Mouse (Mus musculus): ENCODE results near the gene Tbc1d8.

Tbc1d8 gene

GRCm38 (mm10) chr1:39368267-39368841 is 110.2 kb downstream of the Tbc1d8 start:
- no peak for DNase-seq (ENCODE audit: extremely low read depth, insufficient read length, low spot score)

GRCm38 (mm10) chr1:39367601-39368266 is 110.8 kb downstream of the Tbc1d8 start, which contains the start of gene Rpl31:
Gene Rpl31 (plus strand): TSS chr1:39367842.
- peak; percentile 100 for DNase-seq (ENCODE audit: extremely low read depth, insufficient read length, low spot score)

DNA sequence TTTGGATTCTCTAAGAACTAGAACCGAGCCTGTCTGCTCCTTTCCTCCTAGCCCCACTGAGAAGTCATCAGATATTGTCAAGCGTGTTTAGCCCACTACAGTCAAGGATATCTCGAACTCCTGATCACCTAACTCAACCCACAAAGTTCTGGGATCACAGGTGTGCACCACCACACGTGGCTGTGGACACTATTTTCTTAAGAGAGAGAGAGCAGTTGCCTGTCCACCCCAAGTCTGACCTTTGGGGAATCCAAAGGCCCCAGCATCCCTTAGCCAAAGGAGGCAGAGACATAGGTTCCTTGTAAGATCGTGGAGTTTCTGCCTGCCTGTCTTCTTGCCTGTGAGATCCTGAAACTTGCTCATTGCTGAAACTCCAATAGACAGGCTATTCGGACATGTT is 111.5 kb downstream of the Tbc1d8 start:
- no peak for DNase-seq (ENCODE audit: extremely low read depth, insufficient read length, low spot score)

DNA sequence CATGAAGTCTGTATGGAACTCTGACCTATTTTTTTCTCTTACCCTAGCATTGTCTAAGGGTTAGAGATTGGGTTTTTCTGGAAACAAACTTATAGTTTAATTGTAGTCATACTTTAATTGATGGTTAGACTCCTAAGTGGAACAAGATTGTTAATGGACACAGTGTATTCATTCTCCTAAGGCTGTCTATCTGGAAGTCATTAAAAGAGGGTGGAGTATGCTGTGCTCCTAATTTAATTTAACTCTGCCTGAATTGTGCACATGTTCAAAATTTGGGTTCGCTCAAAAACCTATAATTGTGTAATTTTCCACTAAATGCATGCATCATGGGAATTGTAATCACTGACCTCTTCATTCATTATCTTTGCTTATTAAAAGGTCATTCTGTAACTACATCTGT is 113.0 kb downstream of the Tbc1d8 start:
- DNase-seq (ENCODE audit: extremely low read depth, insufficient read length, low spot score): no peak

- no peak for DNase-seq (ENCODE audit: extremely low read depth, insufficient read length, low spot score)
These were observed 116.1 kb downstream of the Tbc1d8 start for GRCm38 (mm10) chr1:39362515-39362893.

DNA sequence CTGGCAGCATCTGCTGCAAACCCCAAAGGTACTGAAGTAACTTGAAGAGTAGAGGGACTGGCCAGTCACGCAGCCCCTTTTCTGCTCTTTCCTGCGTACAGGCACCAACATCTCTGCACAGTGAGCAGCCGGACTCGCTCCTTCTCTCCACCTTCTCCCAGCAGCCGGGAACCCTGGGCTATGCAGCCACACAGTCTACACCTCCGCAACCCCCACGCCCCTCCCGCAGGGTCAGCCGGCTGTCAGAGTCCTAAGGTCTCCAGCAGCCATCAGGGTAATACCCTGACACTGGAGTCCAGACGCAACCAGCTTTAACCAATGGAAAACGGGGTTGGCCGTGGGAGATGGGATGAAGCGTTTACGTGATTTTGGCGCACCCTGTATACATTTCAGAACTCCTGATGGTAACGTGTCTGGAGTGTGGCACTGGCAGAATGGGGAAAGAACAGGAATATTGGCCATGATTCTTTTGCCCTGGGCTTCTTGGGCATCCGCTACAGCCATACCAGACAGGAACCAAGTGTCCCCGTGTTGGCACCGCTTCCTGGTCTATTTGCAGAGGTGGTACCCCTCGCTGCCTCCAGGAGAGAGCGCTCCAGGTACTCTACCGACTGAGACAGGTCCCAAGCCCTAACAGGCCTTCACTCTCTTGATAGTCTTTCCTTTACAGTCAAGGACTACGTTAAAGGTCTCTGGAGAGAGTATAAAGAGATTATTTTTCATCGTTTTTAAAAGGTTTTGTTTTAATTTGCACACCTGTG is 116.6 kb downstream of the Tbc1d8 start:
- no peak for DNase-seq (ENCODE audit: extremely low read depth, insufficient read length, low spot score)

DNA sequence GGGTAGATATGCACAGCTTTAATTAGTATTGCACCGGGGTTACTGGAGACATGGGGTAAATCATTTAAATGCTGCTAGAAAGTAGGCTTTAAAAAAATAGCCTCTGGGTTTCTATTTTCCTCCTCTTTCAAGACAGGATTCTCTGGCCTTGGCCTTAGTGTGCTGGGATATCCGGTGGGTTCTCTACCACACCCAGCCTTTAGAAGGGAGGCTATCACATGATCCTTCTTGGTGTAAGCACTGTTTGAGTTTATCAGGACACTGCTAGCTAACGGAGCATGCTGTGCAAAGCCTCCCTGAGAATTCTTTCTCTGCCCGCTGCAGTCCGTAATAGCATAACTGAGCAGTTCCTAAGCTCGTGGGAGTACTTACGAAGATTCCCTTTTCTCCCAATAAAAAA is 129.1 kb downstream of the Tbc1d8 start:
- DNase-seq (ENCODE audit: extremely low read depth, insufficient read length, low spot score): no peak

GRCm38 (mm10) chr1:39349001-39349400 is 129.6 kb downstream of the Tbc1d8 start:
- DNase-seq (ENCODE audit: extremely low read depth, insufficient read length, low spot score): no peak

- DNase-seq (ENCODE audit: extremely low read depth, insufficient read length, low spot score): no peak
These were observed 133.5 kb downstream of the Tbc1d8 start for GRCm38 (mm10) chr1:39344981-39345600.

DNA sequence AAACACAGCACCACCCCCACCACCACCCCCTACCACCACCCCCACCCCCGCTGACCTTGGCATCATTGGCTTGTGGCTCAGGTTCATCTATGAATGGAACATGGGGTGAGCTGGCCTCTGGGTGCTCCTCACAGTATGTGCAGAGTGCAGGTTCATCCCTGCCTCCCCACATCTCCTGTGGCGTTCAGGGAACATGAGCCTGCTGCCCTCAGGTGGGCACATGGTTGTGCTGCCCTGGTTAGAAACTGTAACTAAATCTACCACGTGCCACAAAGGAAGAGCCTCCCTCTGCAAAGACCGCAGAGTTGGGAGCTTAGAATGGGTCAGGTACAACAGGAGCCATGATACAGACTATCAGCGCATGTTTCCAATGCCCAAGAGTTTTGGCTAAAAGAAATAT is 135.3 kb downstream of the Tbc1d8 start:
- DNase-seq (ENCODE audit: extremely low read depth, insufficient read length, low spot score): no peak

- DNase-seq (ENCODE audit: extremely low read depth, insufficient read length, low spot score): no peak
These were observed 136.7 kb downstream of the Tbc1d8 start for GRCm38 (mm10) chr1:39341807-39342206.

GRCm38 (mm10) chr1:39340647-39341046 is 137.9 kb downstream of the Tbc1d8 start:
- no peak for DNase-seq (ENCODE audit: extremely low read depth, insufficient read length, low spot score)

DNA sequence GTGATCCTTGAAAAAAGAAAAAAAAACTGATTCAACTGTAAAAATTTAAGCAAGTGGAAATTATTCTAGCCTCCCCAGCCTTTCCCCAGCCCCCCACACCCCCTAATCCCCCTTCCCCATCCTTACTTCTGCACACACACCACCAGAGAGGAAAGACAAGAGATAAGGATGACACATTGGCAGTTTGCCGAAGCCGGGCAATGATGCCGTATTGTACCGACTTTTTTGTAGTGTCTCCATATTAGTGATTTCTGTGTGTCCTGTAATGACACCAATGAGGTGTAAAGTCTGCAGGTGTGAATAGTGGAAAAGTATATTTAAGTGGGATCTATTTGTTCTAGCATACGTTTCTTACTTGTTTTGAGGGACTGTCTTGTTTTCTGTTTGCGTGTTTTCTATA is 138.4 kb downstream of the Tbc1d8 start:
- no peak for DNase-seq (ENCODE audit: extremely low read depth, insufficient read length, low spot score)

DNA sequence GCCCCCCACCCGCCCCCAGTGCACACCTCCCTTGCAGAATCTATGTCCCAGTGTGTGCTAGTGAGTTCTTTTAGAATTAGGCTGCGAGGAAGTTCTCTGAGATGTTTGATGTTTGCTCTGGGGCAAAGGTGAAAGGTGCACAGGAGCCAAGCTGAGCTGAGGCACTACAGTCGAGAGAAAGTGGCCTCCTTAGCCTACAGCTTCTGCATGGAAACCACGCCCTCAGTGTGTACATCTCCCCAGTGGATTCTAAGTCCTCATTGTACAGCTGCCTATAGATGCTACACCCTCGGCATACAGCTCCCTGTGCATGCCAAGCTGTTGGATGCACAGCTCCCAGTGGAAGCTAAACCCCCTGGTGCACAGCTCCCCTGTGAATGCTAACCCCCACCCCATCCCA is 139.1 kb downstream of the Tbc1d8 start:
- no peak for DNase-seq (ENCODE audit: extremely low read depth, insufficient read length, low spot score)

DNA sequence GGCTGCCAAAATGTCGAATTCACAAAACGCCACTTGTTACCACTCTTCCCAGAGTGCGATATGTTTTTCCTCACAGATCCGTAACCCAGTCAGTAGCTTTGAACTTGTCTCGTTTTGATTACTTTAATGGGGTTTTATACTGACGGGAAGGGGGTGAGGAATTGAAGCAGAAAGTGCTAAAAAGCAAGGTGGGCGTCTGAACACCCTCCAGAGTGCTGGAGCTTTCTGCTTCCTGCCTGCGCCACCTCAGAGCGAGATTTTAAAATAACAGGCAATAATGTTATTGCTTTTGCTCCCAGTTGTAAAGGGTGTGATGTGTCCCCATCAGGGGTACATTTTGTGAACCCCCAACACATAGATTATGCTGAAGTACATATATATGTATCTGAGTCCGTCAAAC is 139.7 kb downstream of the Tbc1d8 start:
- DNase-seq (ENCODE audit: extremely low read depth, insufficient read length, low spot score): no peak

GRCm38 (mm10) chr1:39336788-39337187 is 141.8 kb downstream of the Tbc1d8 start:
- DNase-seq (ENCODE audit: extremely low read depth, insufficient read length, low spot score): no peak

DNA sequence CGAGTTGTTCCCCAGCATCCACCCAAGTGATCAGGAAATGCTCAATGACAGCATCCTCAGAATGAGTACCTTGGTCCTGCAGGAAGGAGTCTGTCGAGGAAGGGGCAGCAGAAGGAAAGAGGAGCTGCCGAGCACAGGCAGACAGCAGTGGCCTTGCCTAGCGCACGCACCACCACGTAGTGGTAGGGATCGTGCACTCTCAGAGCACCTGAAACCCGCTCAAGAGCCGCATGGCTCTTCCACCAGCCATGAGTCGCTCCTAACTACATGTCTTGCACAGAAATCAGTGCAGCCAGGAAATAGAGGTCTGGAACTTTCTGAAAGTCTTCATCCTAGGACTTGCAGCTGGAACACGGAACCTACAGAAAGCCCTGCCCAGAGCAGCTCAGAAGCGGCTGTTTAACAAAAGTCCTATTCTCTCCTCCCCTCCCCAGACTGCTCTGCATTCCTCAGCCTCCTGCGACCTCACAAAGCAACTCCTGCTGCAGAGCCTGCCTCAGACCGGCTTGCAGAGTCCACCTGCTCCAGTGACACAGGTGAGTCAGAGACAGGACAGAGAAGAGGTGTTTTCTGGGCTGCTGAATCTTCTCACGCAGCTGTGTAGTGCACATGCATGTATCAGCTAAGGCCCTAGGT is 142.9 kb downstream of the Tbc1d8 start:
- no peak for DNase-seq (ENCODE audit: extremely low read depth, insufficient read length, low spot score)

DNA sequence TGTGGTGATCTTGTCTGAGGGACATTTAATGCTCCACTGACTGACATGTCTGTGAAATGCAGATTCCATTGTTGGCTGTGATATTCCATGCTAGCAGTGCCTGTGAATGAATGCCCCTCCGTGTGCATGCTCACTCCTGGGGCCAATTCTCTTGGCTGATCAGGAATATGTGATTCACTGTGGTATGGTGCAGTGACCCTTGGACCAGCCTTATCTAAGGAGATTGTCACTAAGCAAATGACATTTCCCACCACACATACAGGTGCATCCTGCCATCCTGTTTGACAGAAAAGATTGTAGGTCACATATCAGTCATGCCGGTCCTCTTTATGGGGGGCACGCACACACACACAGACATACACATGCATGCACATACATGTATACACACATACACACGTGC is 146.1 kb downstream of the Tbc1d8 start:
- no peak for DNase-seq (ENCODE audit: extremely low read depth, insufficient read length, low spot score)

GRCm38 (mm10) chr1:39330857-39331594 is 147.5 kb downstream of the Tbc1d8 start:
- DNase-seq (ENCODE audit: extremely low read depth, insufficient read length, low spot score): no peak

DNA sequence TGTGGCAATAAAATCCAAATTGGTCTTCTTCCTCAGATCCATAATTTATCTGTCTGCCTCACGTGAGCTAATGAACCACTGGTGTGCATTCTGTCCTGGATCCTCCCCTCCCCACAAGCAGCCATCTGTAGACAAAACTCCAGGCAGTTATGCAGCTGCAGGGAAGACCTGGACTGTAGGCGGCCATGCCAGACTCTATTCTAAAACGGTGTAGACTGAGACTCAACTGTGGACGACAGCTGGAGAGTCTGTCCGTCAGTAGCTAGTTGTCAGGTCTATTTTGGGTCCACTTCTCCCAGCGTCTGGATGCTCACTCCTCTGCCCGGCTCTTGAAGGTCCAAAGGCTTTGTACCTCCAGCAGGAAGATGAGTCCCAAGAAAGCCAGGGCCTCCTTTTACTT is 151.0 kb downstream of the Tbc1d8 start:
- DNase-seq (ENCODE audit: extremely low read depth, insufficient read length, low spot score): no peak
